Mouse (Mus musculus): ENCODE data around the gene Sipa1. TPM values are rescaled to one million over a fixed set of nuclear protein-coding genes. Genes with fewer than 3 reads are reported as not detected.

Gene Sipa1
- polyA plus RNA-seq (2016; fragmentation: Nextera tagmentation; extraction: Ambion mirVana), result 27.0 and 28.7 TPM in 2 replicates

- Histone ChIP-seq H3K36me3 (peaks cover 42% of the 10 kb centered on the region), H3K27me3 (no peaks in the 10 kb centered on the region), H3K9me3 (no peaks in the 10 kb centered on the region), H3K27ac (peak within 1 kb of the TSS; percentile 82), H3K4me3 (peak within 1 kb of the TSS; percentile 41), H3K4me2 (replicated peaks) (peak within 1 kb of the TSS; percentile 52), H3K4me1 (peaks cover 11% of the 10 kb centered on the region), H3K9ac (peak within 1 kb of the TSS; percentile 57)
- WGBS, result under 1% methylated on average over 32 of the region's 32 CpGs
- peak; percentile 87 for ATAC-seq (ENCODE audit: insufficient number of reproducible peaks, insufficient read depth, low FRiP score, low TSS enrichment)
Measured at GRCm38 (mm10) chr19:5662981-5663913, at the start of gene Sipa1. Sipa1 (minus strand) TSS chr19:5663707.

- Histone ChIP-seq H3K9me3 (no peaks in the 10 kb centered on the region), H3K4me3 (no peak overlapping the region), H3K4me2 (replicated peaks) (no peak overlapping the region), H3K9ac (no peak overlapping the region), H3K4me1 (peaks cover 19% of the 10 kb centered on the region), H3K36me3 (peaks cover 44% of the 10 kb centered on the region), H3K27me3 (no peaks in the 10 kb centered on the region), H3K27ac (peak overlapping the region; percentile 51)
- WGBS, result 61% methylated on average over 5 of the region's 5 CpGs
- no peak for ATAC-seq (ENCODE audit: insufficient number of reproducible peaks, insufficient read depth, low FRiP score, low TSS enrichment)
Measured at GRCm38 (mm10) chr19:5713255-5713654, 49.7 kb upstream of the Sipa1 start.

GRCm38 (mm10) chr19:5711907-5712460 lies 48.5 kb upstream of the Sipa1 start:
- 88% methylated on average over 14 of the region's 14 CpGs for WGBS
- ATAC-seq (ENCODE audit: insufficient number of reproducible peaks, insufficient read depth, low FRiP score, low TSS enrichment), result no peak
- H3K9me3 ChIP-seq, result no peaks in the 10 kb centered on the region

GRCm38 (mm10) chr19:5711218-5711617 lies 47.7 kb upstream of the Sipa1 start:
- Histone ChIP-seq H3K9ac (no peak overlapping the region), H3K36me3 (peaks cover 57% of the 10 kb centered on the region), H3K4me2 (replicated peaks) (no peak overlapping the region), H3K4me3 (no peak overlapping the region), H3K27ac (no peak overlapping the region), H3K27me3 (no peaks in the 10 kb centered on the region), H3K4me1 (peaks cover 14% of the 10 kb centered on the region), H3K9me3 (no peaks in the 10 kb centered on the region)
- no peak for ATAC-seq (ENCODE audit: insufficient number of reproducible peaks, insufficient read depth, low FRiP score, low TSS enrichment)
- 20% methylated on average over 3 of the region's 3 CpGs for WGBS

More at GRCm38 (mm10) chr19:5711907-5712460, 48.5 kb upstream of the Sipa1 start:
- Histone ChIP-seq H3K4me1 (peaks cover 19% of the 10 kb centered on the region), H3K4me3 (no peak overlapping the region), H3K27me3 (no peaks in the 10 kb centered on the region), H3K27ac (no peak overlapping the region), H3K9ac (no peak overlapping the region), H3K36me3 (peaks cover 52% of the 10 kb centered on the region), H3K4me2 (replicated peaks) (no peak overlapping the region)

GRCm38 (mm10) chr19:5710581-5710980 lies 47.1 kb upstream of the Sipa1 start:
- Histone ChIP-seq H3K9ac (no peak overlapping the region), H3K27me3 (no peaks in the 10 kb centered on the region), H3K9me3 (no peaks in the 10 kb centered on the region), H3K36me3 (peaks cover 51% of the 10 kb centered on the region), H3K4me1 (peaks cover 11% of the 10 kb centered on the region), H3K4me2 (replicated peaks) (no peak overlapping the region), H3K27ac (no peak overlapping the region), H3K4me3 (no peak overlapping the region)
- 83% methylated on average over 8 of the region's 8 CpGs for WGBS
- ATAC-seq (ENCODE audit: insufficient number of reproducible peaks, insufficient read depth, low FRiP score, low TSS enrichment), result no peak

GRCm38 (mm10) chr19:5710068-5710467 lies 46.6 kb upstream of the Sipa1 start:
- Histone ChIP-seq H3K9ac (no peak overlapping the region), H3K27ac (no peak overlapping the region), H3K27me3 (no peaks in the 10 kb centered on the region), H3K4me3 (no peak overlapping the region), H3K36me3 (peaks cover 47% of the 10 kb centered on the region), H3K4me2 (replicated peaks) (no peak overlapping the region), H3K4me1 (peaks cover 14% of the 10 kb centered on the region), H3K9me3 (no peaks in the 10 kb centered on the region)
- WGBS, result 88% methylated on average over 6 of the region's 6 CpGs
- no peak for ATAC-seq (ENCODE audit: insufficient number of reproducible peaks, insufficient read depth, low FRiP score, low TSS enrichment)

- Histone ChIP-seq H3K9ac (peak overlapping the region; percentile 10; the same call in 1 of the 2 replicates), H3K27me3 (no peaks in the 10 kb centered on the region), H3K9me3 (no peaks in the 10 kb centered on the region), H3K4me3 (no peak overlapping the region), H3K36me3 (peaks cover 64% of the 10 kb centered on the region), H3K4me2 (replicated peaks) (no peak overlapping the region), H3K27ac (peak overlapping the region; percentile 50), H3K4me1 (peaks cover 9% of the 10 kb centered on the region)
- 45% methylated on average over 10 of the region's 10 CpGs for WGBS
- ATAC-seq (ENCODE audit: insufficient number of reproducible peaks, insufficient read depth, low FRiP score, low TSS enrichment), result peak; percentile 65; the same call in 1 of the 2 replicates
Measured at GRCm38 (mm10) chr19:5704801-5705571, 41.5 kb upstream of the Sipa1 start.

GRCm38 (mm10) chr19:5704163-5704800 lies 40.8 kb upstream of the Sipa1 start, which contains the start of gene Kcnk7:
Kcnk7 (plus strand) TSS chr19:5704367.
- no peak within 1 kb of the TSS for H3K4me3 ChIP-seq
- H3K36me3 ChIP-seq, result peaks cover 66% of the 10 kb centered on the region
- H3K9ac ChIP-seq, result peak within 1 kb of the TSS; percentile 10; the same call in 1 of the 2 replicates
- no peaks in the 10 kb centered on the region for H3K9me3 ChIP-seq
- WGBS, result 80% methylated on average over 17 of the region's 17 CpGs
- H3K27ac ChIP-seq, result peak within 1 kb of the TSS; percentile 50
- no peak within 1 kb of the TSS for H3K4me2 ChIP-seq (replicated peaks)
- no peak for ATAC-seq (ENCODE audit: insufficient number of reproducible peaks, insufficient read depth, low FRiP score, low TSS enrichment)
- H3K27me3 ChIP-seq, result no peaks in the 10 kb centered on the region
- peaks cover 9% of the 10 kb centered on the region for H3K4me1 ChIP-seq

- Histone ChIP-seq H3K9ac (no peak overlapping the region), H3K27me3 (no peaks in the 10 kb centered on the region), H3K4me3 (no peak overlapping the region), H3K4me1 (peaks cover 29% of the 10 kb centered on the region), H3K4me2 (replicated peaks) (peak overlapping the region; percentile 31), H3K36me3 (peaks cover 89% of the 10 kb centered on the region), H3K27ac (no peak overlapping the region), H3K9me3 (no peaks in the 10 kb centered on the region)
- ATAC-seq (ENCODE audit: insufficient number of reproducible peaks, insufficient read depth, low FRiP score, low TSS enrichment), result no peak
- 23% methylated on average over 41 of the region's 41 CpGs for WGBS
Measured at GRCm38 (mm10) chr19:5695849-5696462, 32.4 kb upstream of the Sipa1 start.

- H3K27ac ChIP-seq, result no peak overlapping the region
- WGBS, result 85% methylated on average over 6 of the region's 6 CpGs
- H3K9ac ChIP-seq, result no peak overlapping the region
- peak overlapping the region; percentile 94 for H3K4me2 ChIP-seq (replicated peaks)
- no peaks in the 10 kb centered on the region for H3K9me3 ChIP-seq
- H3K4me1 ChIP-seq, result peaks cover 36% of the 10 kb centered on the region
- no peaks in the 10 kb centered on the region for H3K27me3 ChIP-seq
- peaks cover 71% of the 10 kb centered on the region for H3K36me3 ChIP-seq
- ATAC-seq (ENCODE audit: insufficient number of reproducible peaks, insufficient read depth, low FRiP score, low TSS enrichment), result no peak
- 0 out of 2 replicates have a peak overlapping the region, but pooled peaks have one; percentile 95 for H3K4me3 ChIP-seq
Measured at GRCm38 (mm10) chr19:5693801-5694200, 30.3 kb upstream of the Sipa1 start.

Measured in embryonic facial prominence, embryonic 12.5 days (tissue).